Mouse (Mus musculus) kidney, postnatal 0 days (tissue): ENCODE measurements at regions not wholly inside any gene's neighbourhood (a gene's known extent, or its start where the extent isn't known, plus 50 kb on each side); places are given as distances from the start of the nearest gene placed in this dataset.

Experiments used
- ATAC-seq: fragments of 200-750 bp; cut with Nextera tagmentation; replicated peaks from 2 replicates; pipeline ENCODE4 v1.8.0; 2017; ENCODE audit warnings: low read depth, moderate number of reproducible peaks, moderate TSS enrichment, moderate library complexity; ENCODE audit not compliant: low FRiP score
- DNase-seq: peaks from one replicate; pipeline ENCODE4 v3.0.0-alpha.2; 2016; ENCODE audit warnings: low spot score
- H3K27ac ChIP-seq: fragments of 300-500 bp; sonication (generic); 2 replicates; pipeline ENCODE4 v1.5.1; 2014; ENCODE audit warnings: mild to moderate bottlenecking
- H3K27me3 ChIP-seq: fragments of 300-500 bp; sonication (generic); 2 replicates; pipeline ENCODE4 v1.6.1; 2014; ENCODE audit warnings: low read length, mixed read lengths; ENCODE audit not compliant: insufficient read depth
- H3K36me3 ChIP-seq: fragments of 300-500 bp; sonication (generic); 2 replicates; pipeline ENCODE4 v1.6.1; 2014; ENCODE audit warnings: low read length, mixed read lengths; ENCODE audit not compliant: insufficient read depth
- H3K4me1 ChIP-seq: fragments of 300-500 bp; sonication (generic); replicated peaks from 2 replicates; pipeline ENCODE4 v1.6.1; 2014; ENCODE audit warnings: antibody characterized with exemption, low read length, mixed read lengths; ENCODE audit not compliant: insufficient read depth
- H3K4me2 ChIP-seq: fragments of 300-500 bp; sonication (generic); 2 replicates; pipeline ENCODE4 v1.6.1; 2014; ENCODE audit warnings: mild to moderate bottlenecking, low read length, moderate library complexity, mixed read lengths
- H3K4me3 ChIP-seq: fragments of 300-500 bp; sonication (generic); replicated peaks from 2 replicates; pipeline ENCODE4 v1.5.1; 2014; ENCODE audit warnings: low read depth, low read length
- H3K9ac ChIP-seq: fragments of 300-500 bp; sonication (generic); 2 replicates; pipeline ENCODE4 v1.6.1; 2014; ENCODE audit warnings: low read depth, low read length
- H3K9me3 ChIP-seq: fragments of 300-500 bp; sonication (generic); replicated peaks from 2 replicates; pipeline ENCODE4 v1.6.1; 2016; ENCODE audit warnings: low read length, inconsistent platforms, mixed read lengths
- CTCF ChIP-seq: IDR thresholded peaks from 2 replicates; pipeline ENCODE4 v1.5.1; 2016; ENCODE audit warnings: antibody characterized with exemption, low read depth, mild to moderate bottlenecking, moderate library complexity
- WGBS: fragments of 180-500 bp; shearing (Covaris S2); extraction: QIAGEN DNeasy Blood & Tissue Kit; methylation state at CpG from one replicate; pipeline ENCODE4 v1.1.7; 2014; 5-methylcytosine and 5-hydroxymethylcytosine counted together

DNA sequence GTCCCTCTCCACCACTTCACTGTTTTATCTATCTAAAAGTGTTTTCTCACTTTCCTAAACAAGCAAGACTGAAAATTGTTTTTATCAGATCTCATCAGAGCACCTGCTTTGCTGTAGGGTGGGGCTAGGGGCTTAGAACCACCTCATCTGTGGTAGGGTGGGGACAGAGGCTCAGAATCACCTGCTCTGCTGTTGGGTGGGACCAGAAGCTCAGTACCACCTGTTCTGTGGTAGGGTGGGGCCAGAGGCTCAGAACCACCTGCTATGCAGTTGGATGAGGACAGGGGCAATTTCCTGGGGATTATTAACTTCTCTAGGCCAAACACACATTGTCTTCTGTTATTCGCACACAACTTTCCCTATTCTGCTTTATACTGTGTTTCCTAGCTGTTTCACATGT is 585.4 kb upstream of the Plxna2 start:
- H3K27me3 ChIP-seq: no peaks in the 10 kb centered on the region
- no peak for ATAC-seq
- no peak for TF ChIP-seq CTCF
- H3K4me2 ChIP-seq: no peak overlapping the region
- WGBS: 95% methylated on average over 1 of the region's 1 CpGs
- no peaks in the 10 kb centered on the region for H3K36me3 ChIP-seq
- H3K9ac ChIP-seq: no peak overlapping the region
- DNase-seq: no peak
- no peaks in the 10 kb centered on the region for H3K4me1 ChIP-seq
- H3K27ac ChIP-seq: no peak overlapping the region
- no peaks in the 10 kb centered on the region for H3K9me3 ChIP-seq
- H3K4me3 ChIP-seq: no peak overlapping the region

- DNase-seq (no peak), ATAC-seq (no peak)
- TF ChIP-seq CTCF: no peak
- no peak overlapping the region for H3K9ac ChIP-seq
- no peaks in the 10 kb centered on the region for H3K9me3 ChIP-seq
- H3K36me3 ChIP-seq: no peaks in the 10 kb centered on the region
- no peak overlapping the region for H3K4me3 ChIP-seq
- no peaks in the 10 kb centered on the region for H3K27me3 ChIP-seq
- no peak overlapping the region for H3K27ac ChIP-seq
- H3K4me1 ChIP-seq: no peaks in the 10 kb centered on the region
- 67% methylated on average over 3 of the region's 3 CpGs for WGBS
- H3K4me2 ChIP-seq: no peak overlapping the region
Measured at GRCm38 (mm10) chr1:194030651-194031228, 587.3 kb upstream of the Plxna2 start.

GRCm38 (mm10) chr1:194026958-194027692 is 590.9 kb upstream of the Plxna2 start:
- no peak overlapping the region for H3K27ac ChIP-seq
- no peaks in the 10 kb centered on the region for H3K36me3 ChIP-seq
- WGBS: 59% methylated on average over 7 of the region's 7 CpGs
- H3K4me2 ChIP-seq: no peak overlapping the region
- TF ChIP-seq CTCF: no peak
- H3K9ac ChIP-seq: no peak overlapping the region
- DNase-seq: no peak
- no peaks in the 10 kb centered on the region for H3K9me3 ChIP-seq
- ATAC-seq: peak; percentile 49
- no peaks in the 10 kb centered on the region for H3K4me1 ChIP-seq
- H3K27me3 ChIP-seq: no peaks in the 10 kb centered on the region
- no peak overlapping the region for H3K4me3 ChIP-seq

DNA sequence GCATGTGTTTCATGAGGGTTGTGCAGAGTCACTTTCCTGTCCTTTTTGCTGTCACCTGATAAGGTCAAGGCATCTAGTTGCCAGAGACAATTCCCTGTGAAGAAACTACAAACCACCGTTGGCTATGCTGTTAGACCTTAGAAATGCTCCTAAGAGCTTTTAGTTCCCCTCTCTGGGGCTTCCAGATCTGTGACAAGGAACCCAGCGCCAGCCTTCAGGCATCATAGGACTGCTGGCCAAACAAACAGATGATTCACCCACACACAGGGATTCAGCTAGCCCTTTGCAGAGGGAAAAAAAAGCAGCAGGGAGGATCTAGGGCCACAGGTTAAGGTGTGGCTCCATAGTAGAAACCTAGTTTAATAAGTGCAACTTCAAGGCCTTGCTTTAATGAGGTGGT is 591.8 kb upstream of the Plxna2 start:
- Histone ChIP-seq H3K36me3 (no peaks in the 10 kb centered on the region), H3K4me3 (no peak overlapping the region), H3K9me3 (no peaks in the 10 kb centered on the region), H3K9ac (no peak overlapping the region), H3K4me1 (no peaks in the 10 kb centered on the region), H3K27ac (no peak overlapping the region), H3K4me2 (no peak overlapping the region), H3K27me3 (no peaks in the 10 kb centered on the region)
- no peak for ATAC-seq
- DNase-seq: no peak
- WGBS: 40% methylated on average over 2 of the region's 2 CpGs
- no peak for TF ChIP-seq CTCF

- TF ChIP-seq CTCF: no peak
- H3K27ac ChIP-seq: no peak overlapping the region
- ATAC-seq (no peak), DNase-seq (no peak)
- H3K4me2 ChIP-seq: no peak overlapping the region
- H3K9me3 ChIP-seq: no peaks in the 10 kb centered on the region
- H3K36me3 ChIP-seq: no peaks in the 10 kb centered on the region
- no peaks in the 10 kb centered on the region for H3K4me1 ChIP-seq
- no peaks in the 10 kb centered on the region for H3K27me3 ChIP-seq
- no peak overlapping the region for H3K9ac ChIP-seq
- no peak overlapping the region for H3K4me3 ChIP-seq
Measured at GRCm38 (mm10) chr1:194019282-194019681, 598.7 kb upstream of the Plxna2 start.

GRCm38 (mm10) chr1:193992226-193992625 is 622.1 kb upstream of the Camk1g start:
- no peak for DNase-seq
- TF ChIP-seq CTCF: no peak

More at GRCm38 (mm10) chr1:193992226-193992625, 622.1 kb upstream of the Camk1g start:
- no peaks in the 10 kb centered on the region for H3K36me3 ChIP-seq
- H3K27ac ChIP-seq: no peak overlapping the region
- WGBS: 83% methylated on average over 2 of the region's 2 CpGs
- no peak overlapping the region for H3K4me2 ChIP-seq
- H3K9me3 ChIP-seq: no peaks in the 10 kb centered on the region
- H3K4me3 ChIP-seq: no peak overlapping the region
- no peak for ATAC-seq
- no peaks in the 10 kb centered on the region for H3K4me1 ChIP-seq
- H3K9ac ChIP-seq: no peak overlapping the region
- H3K27me3 ChIP-seq: no peaks in the 10 kb centered on the region
